In genomic region chr5:25179936-25180488, GRCm38 (mm10) we compare ENCODE assay signal across 20 mouse cellular contexts. TPM values are rescaled to one million over a fixed set of nuclear protein-coding genes. Genes with fewer than 3 reads are reported as not detected.
"Had no signal": no experiment of that assay in that cellular context is flagged by ENCODE, and none has a peak within 500 bp of the region (broad histone marks: within the 10 kb centered on the region; RNA-seq: fewer than 3 reads in every experiment).

No protein-coding gene starts in this region.

- H3K4me1 ChIP-seq: intestine, embryonic 15.5 days; limb, embryonic 15.5 days; liver, embryonic 12.5 days; midbrain, embryonic 13.5 days had no signal

- H3K27ac ChIP-seq: intestine, embryonic 15.5 days; limb, embryonic 15.5 days; liver, embryonic 12.5 days; midbrain, embryonic 13.5 days had no signal

- H3K4me3 ChIP-seq: intestine, embryonic 15.5 days; limb, embryonic 15.5 days; liver, embryonic 12.5 days; midbrain, embryonic 13.5 days had no signal

- H3K27me3 ChIP-seq: intestine, embryonic 15.5 days; limb, embryonic 15.5 days; liver, embryonic 12.5 days; midbrain, embryonic 13.5 days had no signal

- H3K9ac ChIP-seq: intestine, embryonic 15.5 days; limb, embryonic 15.5 days; liver, embryonic 12.5 days; lung, embryonic 14.5 days; midbrain, embryonic 13.5 days had no signal

- H3K4me2 ChIP-seq: intestine, embryonic 15.5 days; limb, embryonic 15.5 days; liver, embryonic 12.5 days; lung, embryonic 14.5 days; midbrain, embryonic 13.5 days had no signal

- ATAC-seq: intestine, embryonic 15.5 days; liver, embryonic 12.5 days; midbrain, embryonic 13.5 days had no signal

- H3K36me3 ChIP-seq: intestine, embryonic 15.5 days; limb, embryonic 15.5 days; liver, embryonic 12.5 days; midbrain, embryonic 13.5 days had no signal

- H3K9me3 ChIP-seq: intestine, embryonic 15.5 days; limb, embryonic 15.5 days; liver, embryonic 12.5 days; midbrain, embryonic 13.5 days had no signal

- DNase-seq: layer of hippocampus, adult 9-11 months; layer of hippocampus, postnatal 36 days; lung, embryonic 14.5 days; lung, postnatal 10 days; lung, postnatal 4 days; right cerebral cortex, postnatal 14 days; thymus, adult 18-20 months had no signal

RNA-seq across cellular contexts. Expression of gene Galntl5, which starts 1.2 kb away (rescaled TPM):
- total RNA-seq: layer of hippocampus, adult 18-20 months; layer of hippocampus, postnatal 36 days; left cerebral cortex, adult 8-10 months; left cerebral cortex, postnatal 25 days; midbrain, postnatal 0 days had no signal
- polyA plus RNA-seq: intestine, embryonic 15.5 days; limb, embryonic 11.5 days; limb, embryonic 15.5 days; liver, embryonic 12.5 days; liver, embryonic 16.5 days; lung, embryonic 14.5 days; midbrain, embryonic 13.5 days; midbrain, postnatal 0 days; neural tube, embryonic 14.5 days; spleen, adult 2 months; stomach, embryonic 16.5 days had no signal

RNA-seq across cellular contexts. Expression of gene E130116L18Rik, which starts 42.9 kb away (rescaled TPM):
- total RNA-seq: layer of hippocampus, adult 18-20 months; layer of hippocampus, postnatal 36 days; left cerebral cortex, adult 8-10 months; left cerebral cortex, postnatal 25 days; midbrain, postnatal 0 days had no signal
- polyA plus RNA-seq: intestine, embryonic 15.5 days; limb, embryonic 11.5 days; limb, embryonic 15.5 days; liver, embryonic 16.5 days; lung, embryonic 14.5 days; midbrain, embryonic 13.5 days; neural tube, embryonic 14.5 days; spleen, adult 2 months; stomach, embryonic 16.5 days had no signal
